Mouse (Mus musculus) intestine, postnatal 0 days (tissue): ENCODE measurements around the gene Kin. TPM values are rescaled to one million over a fixed set of nuclear protein-coding genes. Genes with fewer than 3 reads are reported as not detected.

Experiments
- ATAC-seq: fragments of 200-750 bp; cut with Nextera tagmentation; 2 replicates; pipeline ENCODE4 v1.8.0; 2017; ENCODE audit warnings: mild to moderate bottlenecking, moderate TSS enrichment, moderate library complexity
- H3K27ac ChIP-seq: fragments of 300-500 bp; sonication (generic); 2 replicates; pipeline ENCODE4 v1.5.1; 2014; ENCODE audit warnings: mild to moderate bottlenecking, low read depth, low read length, moderate library complexity
- H3K27me3 ChIP-seq: fragments of 300-500 bp; sonication (generic); replicated peaks from 2 replicates; pipeline ENCODE4 v1.6.1; 2014; ENCODE audit warnings: low read length, mixed read lengths; ENCODE audit not compliant: control insufficient read depth, insufficient read depth
- H3K36me3 ChIP-seq: fragments of 300-500 bp; sonication (generic); 2 replicates; pipeline ENCODE4 v1.6.1; 2014; ENCODE audit warnings: mild to moderate bottlenecking, moderate library complexity; ENCODE audit not compliant: control insufficient read depth, insufficient read depth
- H3K4me1 ChIP-seq: fragments of 300-500 bp; sonication (generic); replicated peaks from 2 replicates; pipeline ENCODE4 v1.6.1; 2014; ENCODE audit warnings: antibody characterized with exemption, low read length, mixed read lengths; ENCODE audit not compliant: control insufficient read depth, insufficient read depth
- H3K4me2 ChIP-seq: fragments of 300-500 bp; sonication (generic); replicated peaks from 2 replicates; pipeline ENCODE4 v1.6.1; 2014; ENCODE audit warnings: low read depth, mild to moderate bottlenecking, moderate library complexity
- H3K4me3 ChIP-seq: fragments of 300-500 bp; sonication (generic); 2 replicates; pipeline ENCODE4 v1.5.1; 2014; ENCODE audit warnings: low read depth, low read length
- H3K9ac ChIP-seq: fragments of 300-500 bp; sonication (generic); 2 replicates; pipeline ENCODE4 v1.6.1; 2014; ENCODE audit warnings: mild to moderate bottlenecking, low read depth, low read length
- H3K9me3 ChIP-seq: fragments of 300-500 bp; sonication (generic); 2 replicates; pipeline ENCODE4 v1.6.1; 2016; ENCODE audit warnings: mixed run types; ENCODE audit not compliant: control insufficient read depth
- CTCF ChIP-seq: sonication (generic); IDR thresholded peaks from 2 replicates; pipeline ENCODE4 v1.5.1; 2016; ENCODE audit warnings: low read depth, mild to moderate bottlenecking, control low read depth, antibody characterized with exemption, moderate library complexity
- WGBS: fragments of 180-500 bp; shearing (Covaris S2); extraction: QIAGEN DNeasy Blood & Tissue Kit; methylation state at CpG from one replicate; pipeline ENCODE4 v1.1.7; 2014; 5-methylcytosine and 5-hydroxymethylcytosine counted together
- polyA plus RNA-seq: library from polyadenylated mRNA; unstranded; fragments of >200 nt; fragmentation: Nextera tagmentation; extraction: Ambion mirVana; gene quantifications from 2 replicates; pipeline ENCODE4 v1.2.1, GENCODE M21; 2015

The Kin gene
- polyA plus RNA-seq, 1 experiment from 2014 or later = 18.3 TPM

DNA sequence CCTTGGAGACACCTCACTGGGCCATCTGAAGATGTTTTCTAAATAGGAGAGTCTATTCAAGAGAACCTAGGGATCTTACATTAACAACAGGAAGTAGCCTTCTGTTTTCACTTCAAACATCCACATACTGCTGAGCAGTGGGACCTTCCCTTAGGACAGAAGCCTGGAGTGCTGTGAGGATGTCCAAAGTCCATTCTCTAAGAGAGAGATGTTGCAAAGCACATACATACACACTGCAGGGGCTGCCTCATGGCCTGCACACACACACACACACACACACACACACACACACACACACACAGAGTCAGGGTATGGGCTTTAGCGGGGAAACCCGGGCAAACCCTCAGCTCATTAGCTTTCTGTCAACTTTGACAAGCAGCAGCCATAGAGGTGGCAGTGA, 20.1 kb downstream of the Kin start:
- no peak overlapping the region for H3K27ac ChIP-seq
- H3K4me3 ChIP-seq = no peak overlapping the region
- no peak overlapping the region for H3K4me2 ChIP-seq
- no peaks in the 10 kb centered on the region for H3K36me3 ChIP-seq
- TF ChIP-seq CTCF = no peak
- H3K4me1 ChIP-seq = no peaks in the 10 kb centered on the region
- no peak overlapping the region for H3K9ac ChIP-seq
- no peaks in the 10 kb centered on the region for H3K27me3 ChIP-seq
- 38% methylated on average over 2 of the region's 2 CpGs for WGBS
- H3K9me3 ChIP-seq = no peaks in the 10 kb centered on the region
- peak; percentile 79 for ATAC-seq

GRCm38 (mm10) chr2:10101180-10101579, 20.8 kb downstream of the Kin start:
- Histone ChIP-seq H3K4me1 (no peaks in the 10 kb centered on the region), H3K27me3 (no peaks in the 10 kb centered on the region), H3K9me3 (no peaks in the 10 kb centered on the region), H3K27ac (no peak overlapping the region), H3K4me2 (no peak overlapping the region), H3K9ac (no peak overlapping the region), H3K4me3 (no peak overlapping the region), H3K36me3 (no peaks in the 10 kb centered on the region)
- TF ChIP-seq CTCF = peak; percentile 93
- 0 out of 2 replicates have a peak, but pooled peaks have one; percentile 48 for ATAC-seq
- 40% methylated on average over 6 of the region's 6 CpGs for WGBS

GRCm38 (mm10) chr2:10108535-10109189, 28.3 kb downstream of the Kin start:
- H3K27me3 ChIP-seq = no peaks in the 10 kb centered on the region
- H3K9ac ChIP-seq = no peak overlapping the region
- no peak for ATAC-seq
- no peak for TF ChIP-seq CTCF
- no peaks in the 10 kb centered on the region for H3K36me3 ChIP-seq
- H3K4me2 ChIP-seq = no peak overlapping the region
- no peaks in the 10 kb centered on the region for H3K9me3 ChIP-seq
- no peak overlapping the region for H3K27ac ChIP-seq
- 75% methylated on average over 6 of the region's 6 CpGs for WGBS
- no peak overlapping the region for H3K4me3 ChIP-seq
- no peaks in the 10 kb centered on the region for H3K4me1 ChIP-seq

DNA sequence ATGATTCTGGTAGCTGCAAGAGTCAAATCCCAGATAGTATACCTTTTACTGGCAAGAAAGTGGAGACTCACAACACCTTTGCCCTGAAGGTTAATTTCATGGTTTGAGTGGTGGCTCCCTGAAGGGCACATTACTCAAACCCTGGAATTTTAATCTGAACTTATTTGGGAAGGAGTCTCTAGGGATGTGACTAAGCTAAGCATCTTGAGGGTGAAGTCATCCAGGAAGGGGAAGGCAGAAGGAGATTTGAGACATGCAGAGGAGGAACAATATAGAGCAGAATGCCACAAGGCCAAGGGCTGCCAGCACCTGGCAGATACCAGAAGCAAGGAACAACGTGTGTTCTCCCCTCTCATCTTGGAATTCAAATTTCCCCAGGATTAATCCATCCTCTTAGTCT, 38.4 kb downstream of the Kin start:
- no peak for ATAC-seq
- Histone ChIP-seq H3K27me3 (no peaks in the 10 kb centered on the region), H3K9me3 (no peaks in the 10 kb centered on the region), H3K36me3 (no peaks in the 10 kb centered on the region), H3K4me2 (no peak overlapping the region), H3K4me1 (no peaks in the 10 kb centered on the region), H3K9ac (no peak overlapping the region), H3K27ac (no peak overlapping the region), H3K4me3 (no peak overlapping the region)
- no peak for TF ChIP-seq CTCF
- WGBS = 61% methylated on average over 1 of the region's 1 CpGs

- no peaks in the 10 kb centered on the region for H3K4me1 ChIP-seq
- H3K9me3 ChIP-seq = no peaks in the 10 kb centered on the region
- ATAC-seq = no peak
- H3K4me2 ChIP-seq = no peak overlapping the region
- TF ChIP-seq CTCF = no peak
- H3K27ac ChIP-seq = no peak overlapping the region
- H3K27me3 ChIP-seq = no peaks in the 10 kb centered on the region
- H3K9ac ChIP-seq = no peak overlapping the region
- WGBS = 76% methylated on average over 8 of the region's 8 CpGs
- H3K4me3 ChIP-seq = no peak overlapping the region
- H3K36me3 ChIP-seq = no peaks in the 10 kb centered on the region
Measured at GRCm38 (mm10) chr2:10119276-10119675, 38.9 kb downstream of the Kin start.

- WGBS = 64% methylated on average over 3 of the region's 3 CpGs
- Histone ChIP-seq H3K9ac (no peak overlapping the region), H3K9me3 (no peaks in the 10 kb centered on the region), H3K4me3 (no peak overlapping the region), H3K4me1 (no peaks in the 10 kb centered on the region), H3K27me3 (no peaks in the 10 kb centered on the region), H3K36me3 (no peaks in the 10 kb centered on the region), H3K4me2 (no peak overlapping the region), H3K27ac (no peak overlapping the region)
- no peak for ATAC-seq
- TF ChIP-seq CTCF = no peak
Measured at GRCm38 (mm10) chr2:10121826-10122225, 41.4 kb downstream of the Kin start.
